Mouse (Mus musculus): ENCODE measurements around the gene Hsp90ab1. TPM values are rescaled to one million over a fixed set of nuclear protein-coding genes. Genes with fewer than 3 reads are reported as not detected.

The Hsp90ab1 gene
- polyA plus RNA-seq, 2 experiments: 951 to 1,382 TPM

- H3K27me3 ChIP-seq (ENCODE audit: control insufficient read depth, insufficient read depth, low read length): peaks cover 45% of the 10 kb centered on the region
- no peak for DNase-seq (ENCODE audit: low spot score)
- no peak overlapping the region for H3K4me3 ChIP-seq (replicated peaks; ENCODE audit: low read length)
Observed at GRCm38 (mm10) chr17:45544001-45544872, 28.8 kb downstream of the Hsp90ab1 start.

GRCm38 (mm10) chr17:45543115-45543514, 30.0 kb downstream of the Hsp90ab1 start:
- WGBS: 24% methylated on average over 1 of the region's 1 CpGs
- H3K36me3 ChIP-seq (ENCODE audit: control insufficient read depth, insufficient read depth, low read length): peaks cover 15% of the 10 kb centered on the region; the same call in 1 of the 2 replicates
- H3K27ac ChIP-seq (replicated peaks; ENCODE audit: low read depth, low read length): no peak overlapping the region
- TF ChIP-seq POLR2A (IDR thresholded peaks at IDR 0.05; ENCODE audit: borderline replicate concordance, extremely low read depth, insufficient read depth, insufficient read length): no peak
- ATAC-seq (ENCODE audit: low FRiP score, low read depth) (no peak), DNase-seq (ENCODE audit: low spot score) (no peak)
- peaks cover 45% of the 10 kb centered on the region for H3K27me3 ChIP-seq (ENCODE audit: control insufficient read depth, insufficient read depth, low read length)
- H3K4me3 ChIP-seq (replicated peaks; ENCODE audit: low read length): no peak overlapping the region
- no peaks in the 10 kb centered on the region for H3K9me3 ChIP-seq (ENCODE audit: control insufficient read depth, low read length)
- H3K9ac ChIP-seq (ENCODE audit: low read depth, low read length, severe bottlenecking): no peak overlapping the region
- no peak overlapping the region for H3K4me2 ChIP-seq (replicated peaks; ENCODE audit: low read depth, low read length, severe bottlenecking)
- H3K4me1 ChIP-seq (ENCODE audit: control insufficient read depth, insufficient read depth, low read length): no peaks in the 10 kb centered on the region

More at GRCm38 (mm10) chr17:45544001-45544872, 28.8 kb downstream of the Hsp90ab1 start:
- Histone ChIP-seq H3K27ac (replicated peaks; ENCODE audit: low read depth, low read length) (no peak overlapping the region), H3K9me3 (ENCODE audit: control insufficient read depth, low read length) (no peaks in the 10 kb centered on the region), H3K9ac (ENCODE audit: low read depth, low read length, severe bottlenecking) (no peak overlapping the region), H3K36me3 (ENCODE audit: control insufficient read depth, insufficient read depth, low read length) (peaks cover 15% of the 10 kb centered on the region; the same call in 1 of the 2 replicates), H3K4me1 (ENCODE audit: control insufficient read depth, insufficient read depth, low read length) (peaks cover 4% of the 10 kb centered on the region; the same call in 1 of the 2 replicates), H3K4me2 (replicated peaks; ENCODE audit: low read depth, low read length, severe bottlenecking) (no peak overlapping the region)
- no peak for ATAC-seq (ENCODE audit: low FRiP score, low read depth)
- no peak for TF ChIP-seq POLR2A (IDR thresholded peaks at IDR 0.05; ENCODE audit: borderline replicate concordance, extremely low read depth, insufficient read depth, insufficient read length)
- 17% methylated on average over 24 of the region's 24 CpGs for WGBS

GRCm38 (mm10) chr17:45542705-45543104, 30.4 kb downstream of the Hsp90ab1 start:
- DNase-seq (ENCODE audit: low spot score) (no peak), ATAC-seq (ENCODE audit: low FRiP score, low read depth) (no peak)
- peaks cover 44% of the 10 kb centered on the region for H3K27me3 ChIP-seq (ENCODE audit: control insufficient read depth, insufficient read depth, low read length)
- WGBS: 90% methylated on average over 2 of the region's 2 CpGs
- no peak overlapping the region for H3K9ac ChIP-seq (ENCODE audit: low read depth, low read length, severe bottlenecking)
- H3K4me3 ChIP-seq (replicated peaks; ENCODE audit: low read length): no peak overlapping the region
- TF ChIP-seq POLR2A (IDR thresholded peaks at IDR 0.05; ENCODE audit: borderline replicate concordance, extremely low read depth, insufficient read depth, insufficient read length): no peak
- H3K36me3 ChIP-seq (ENCODE audit: control insufficient read depth, insufficient read depth, low read length): peaks cover 15% of the 10 kb centered on the region; the same call in 1 of the 2 replicates
- no peak overlapping the region for H3K4me2 ChIP-seq (replicated peaks; ENCODE audit: low read depth, low read length, severe bottlenecking)
- H3K27ac ChIP-seq (replicated peaks; ENCODE audit: low read depth, low read length): no peak overlapping the region
- no peaks in the 10 kb centered on the region for H3K4me1 ChIP-seq (ENCODE audit: control insufficient read depth, insufficient read depth, low read length)
- H3K9me3 ChIP-seq (ENCODE audit: control insufficient read depth, low read length): no peaks in the 10 kb centered on the region

- peaks cover 15% of the 10 kb centered on the region; the same call in 1 of the 2 replicates for H3K36me3 ChIP-seq (ENCODE audit: control insufficient read depth, insufficient read depth, low read length)
- no peak overlapping the region for H3K9ac ChIP-seq (ENCODE audit: low read depth, low read length, severe bottlenecking)
- H3K27me3 ChIP-seq (ENCODE audit: control insufficient read depth, insufficient read depth, low read length): peaks cover 38% of the 10 kb centered on the region
- 48% methylated on average over 6 of the region's 6 CpGs for WGBS
- H3K4me1 ChIP-seq (ENCODE audit: control insufficient read depth, insufficient read depth, low read length): no peaks in the 10 kb centered on the region
- no peak overlapping the region for H3K27ac ChIP-seq (replicated peaks; ENCODE audit: low read depth, low read length)
- ATAC-seq (ENCODE audit: low FRiP score, low read depth): no peak
- no peak for DNase-seq (ENCODE audit: low spot score)
- no peak overlapping the region for H3K4me2 ChIP-seq (replicated peaks; ENCODE audit: low read depth, low read length, severe bottlenecking)
- H3K9me3 ChIP-seq (ENCODE audit: control insufficient read depth, low read length): no peaks in the 10 kb centered on the region
- H3K4me3 ChIP-seq (replicated peaks; ENCODE audit: low read length): no peak overlapping the region
- TF ChIP-seq POLR2A (IDR thresholded peaks at IDR 0.05; ENCODE audit: borderline replicate concordance, extremely low read depth, insufficient read depth, insufficient read length): no peak
Observed at GRCm38 (mm10) chr17:45542129-45542528, 30.9 kb downstream of the Hsp90ab1 start.

GRCm38 (mm10) chr17:45539664-45540063, 33.4 kb downstream of the Hsp90ab1 start:
- 77% methylated on average over 21 of the region's 21 CpGs for WGBS
- no peak overlapping the region for H3K4me2 ChIP-seq (replicated peaks; ENCODE audit: low read depth, low read length, severe bottlenecking)
- H3K4me3 ChIP-seq (replicated peaks; ENCODE audit: low read length): no peak overlapping the region
- H3K9me3 ChIP-seq (ENCODE audit: control insufficient read depth, low read length): no peaks in the 10 kb centered on the region
- ATAC-seq (ENCODE audit: low FRiP score, low read depth): no peak
- no peak for DNase-seq (ENCODE audit: low spot score)
- 0 out of 2 replicates have a peak, but pooled peaks cover 3% of the 10 kb centered on the region for H3K36me3 ChIP-seq (ENCODE audit: control insufficient read depth, insufficient read depth, low read length)
- peaks cover 27% of the 10 kb centered on the region for H3K27me3 ChIP-seq (ENCODE audit: control insufficient read depth, insufficient read depth, low read length)
- H3K9ac ChIP-seq (ENCODE audit: low read depth, low read length, severe bottlenecking): no peak overlapping the region
- no peak overlapping the region for H3K27ac ChIP-seq (replicated peaks; ENCODE audit: low read depth, low read length)
- TF ChIP-seq POLR2A (IDR thresholded peaks at IDR 0.05; ENCODE audit: borderline replicate concordance, extremely low read depth, insufficient read depth, insufficient read length): no peak
- H3K4me1 ChIP-seq (ENCODE audit: control insufficient read depth, insufficient read depth, low read length): no peaks in the 10 kb centered on the region

Measured in limb, embryonic 14.5 days (tissue).